Comparison of ENCODE assay signal across 36 mouse cellular contexts in genomic region chr14:54235825-54236540, GRCm38 (mm10). TPM values are rescaled to one million over a fixed set of nuclear protein-coding genes. Genes with fewer than 3 reads are reported as not detected.
DNase-seq lines count a peak whose midpoint lies in the region; ATAC-seq lines count a peak whose summit lies in the region.
"Had no signal": no experiment of that assay in that cellular context is flagged by ENCODE, and none has a peak within 500 bp of the region (broad histone marks: within the 10 kb centered on the region; RNA-seq: fewer than 3 reads in every experiment).

No protein-coding gene starts in this region.

- 0 out of 2 replicates have a peak overlapping the region, but pooled peaks have one; percentile 22 for H3K9ac ChIP-seq in forebrain, embryonic 13.5 days
- no peak overlapping the region for H3K9ac ChIP-seq in forebrain, embryonic 11.5 days (ENCODE audit: low read length)
- H3K9ac ChIP-seq: embryonic facial prominence, embryonic 12.5 days; heart, embryonic 12.5 days; hindbrain, embryonic 13.5 days; liver, embryonic 12.5 days; liver, postnatal 0 days; neural tube, embryonic 12.5 days had no signal

- ATAC-seq in forebrain, embryonic 13.5 days: no peak
- no peak for ATAC-seq in forebrain, embryonic 11.5 days (replicated peaks; ENCODE audit: low FRiP score)
- no peak for ATAC-seq in cerebellum, adult (ENCODE audit: insufficient number of reproducible peaks, low FRiP score, low TSS enrichment)
- ATAC-seq: CD4-positive, CD25-positive, alpha-beta regulatory T cell, adult 4 months; forebrain, embryonic 16.5 days; liver, embryonic 12.5 days; liver, postnatal 0 days had no signal

- no peak for DNase-seq in forebrain, embryonic 11.5 days (ENCODE audit: low spot score)
- DNase-seq in ovary, adult 18-20 months (ENCODE audit: low spot score): peak; percentile 69
- no peak for DNase-seq in ovary, postnatal 14 days (ENCODE audit: low spot score)
- DNase-seq in adrenal gland, adult 8-10 months: peak; percentile 74
- peak; percentile 32 for DNase-seq in induced T-regulatory cell, adult 2 months (ENCODE audit: low read depth)
- DNase-seq: cerebellum, adult 11-12 months; cerebellum, adult 9-11 months; embryo, embryonic 11 days; gastrocnemius, adult 2 months; gastrocnemius, postnatal 36 days; heart, adult 18-20 months; heart, postnatal 4 days; kidney, adult 2 months; layer of hippocampus, postnatal 36 days; left cerebral cortex, postnatal 4 days; liver, postnatal 0 days; lung, postnatal 36 days; spleen, adult 18-20 months had no signal

- H3K27ac ChIP-seq in forebrain, embryonic 13.5 days: no peak overlapping the region
- no peak overlapping the region for H3K27ac ChIP-seq in forebrain, embryonic 11.5 days (ENCODE audit: low read depth, low read length)
- H3K27ac ChIP-seq: embryonic facial prominence, embryonic 12.5 days; gastrocnemius, adult 2 months; hindbrain, embryonic 13.5 days; kidney, postnatal 0 days; liver, embryonic 12.5 days; midbrain, embryonic 12.5 days; neural tube, embryonic 12.5 days had no signal

- H3K27me3 ChIP-seq in forebrain, embryonic 13.5 days: no peaks in the 10 kb centered on the region
- H3K27me3 ChIP-seq in forebrain, embryonic 11.5 days (ENCODE audit: control insufficient read depth, insufficient read depth, low read length): no peaks in the 10 kb centered on the region
- H3K27me3 ChIP-seq: embryonic facial prominence, embryonic 12.5 days; heart, embryonic 12.5 days; hindbrain, embryonic 13.5 days; megakaryocyte, embryonic 14.5 days; midbrain, embryonic 12.5 days; neural tube, embryonic 12.5 days had no signal

- H3K4me2 ChIP-seq in forebrain, embryonic 13.5 days: no peak overlapping the region
- no peak overlapping the region for H3K4me2 ChIP-seq in forebrain, embryonic 11.5 days (ENCODE audit: low read depth, low read length, severe bottlenecking)
- H3K4me2 ChIP-seq: embryonic facial prominence, embryonic 12.5 days; heart, embryonic 12.5 days; hindbrain, embryonic 13.5 days; liver, embryonic 12.5 days; midbrain, embryonic 12.5 days; neural tube, embryonic 12.5 days had no signal

- peaks cover 29% of the 10 kb centered on the region for H3K36me3 ChIP-seq in forebrain, embryonic 13.5 days (ENCODE audit: poor library complexity, severe bottlenecking)
- peaks cover 1% of the 10 kb centered on the region; the same call in 1 of the 2 replicates for H3K36me3 ChIP-seq in forebrain, embryonic 11.5 days (ENCODE audit: control insufficient read depth, insufficient read depth, low read length)

- no peaks in the 10 kb centered on the region for H3K9me3 ChIP-seq in forebrain, embryonic 13.5 days (replicated peaks)
- no peaks in the 10 kb centered on the region for H3K9me3 ChIP-seq in forebrain, embryonic 11.5 days (ENCODE audit: control insufficient read depth, low read length)
- H3K9me3 ChIP-seq: embryonic facial prominence, embryonic 12.5 days; heart, embryonic 12.5 days; hindbrain, embryonic 13.5 days; liver, embryonic 12.5 days; megakaryocyte, embryonic 14.5 days; midbrain, embryonic 12.5 days; neural tube, embryonic 12.5 days had no signal

- WGBS in forebrain, embryonic 13.5 days: 77% methylated on average over 5 of the region's 5 CpGs
- WGBS in forebrain, embryonic 11.5 days: 91% methylated on average over 5 of the region's 5 CpGs

- no peak overlapping the region for H3K4me3 ChIP-seq in forebrain, embryonic 13.5 days
- no peak overlapping the region for H3K4me3 ChIP-seq in forebrain, embryonic 11.5 days (ENCODE audit: low read depth, low read length)
- H3K4me3 ChIP-seq: embryonic facial prominence, embryonic 12.5 days; gastrocnemius, adult 2 months; heart, embryonic 12.5 days; hindbrain, embryonic 13.5 days; liver, embryonic 12.5 days; megakaryocyte, embryonic 14.5 days; midbrain, embryonic 12.5 days; myocyte; neural tube, embryonic 12.5 days had no signal

- peaks cover 20% of the 10 kb centered on the region for H3K4me1 ChIP-seq in forebrain, embryonic 13.5 days
- H3K4me1 ChIP-seq in forebrain, embryonic 11.5 days (replicated peaks; ENCODE audit: control insufficient read depth, insufficient read depth, low read length): 0 out of 2 replicates have a peak, but pooled peaks cover 2% of the 10 kb centered on the region

RNA-seq across cellular contexts. Expression of gene Dad1, which starts 17.9 kb away (rescaled TPM):
- 281 and 283 TPM in 2 replicates for polyA plus RNA-seq in forebrain, embryonic 13.5 days (2015; fragmentation: Nextera tagmentation; extraction: Ambion mirVana)
- 233 and 240 TPM in 2 replicates for polyA plus RNA-seq in forebrain, embryonic 11.5 days (2014; fragmentation: Nextera tagmentation; extraction: Ambion mirVana)
- total RNA-seq in adrenal gland, adult 8-10 months (2022): 100 to 1,000 TPM; 387 to 496 (median 428) TPM

RNA-seq across cellular contexts. Expression of gene Abhd4, which starts 18.0 kb away (rescaled TPM):
- polyA plus RNA-seq in forebrain, embryonic 13.5 days (2015; fragmentation: Nextera tagmentation; extraction: Ambion mirVana): 46.1 and 51.3 TPM in 2 replicates
- polyA plus RNA-seq in forebrain, embryonic 11.5 days (2014; fragmentation: Nextera tagmentation; extraction: Ambion mirVana): 50.9 and 53.5 TPM in 2 replicates
- total RNA-seq in adrenal gland, adult 8-10 months (2022): 100 to 1,000 TPM; 810 to 947 (median 895) TPM

RNA-seq across cellular contexts. Expression of gene Olfr49, which starts 48.8 kb away (rescaled TPM):
- not detected in 2 replicates for polyA plus RNA-seq in forebrain, embryonic 13.5 days (2015; fragmentation: Nextera tagmentation; extraction: Ambion mirVana)
- not detected in 2 replicates for polyA plus RNA-seq in forebrain, embryonic 11.5 days (2014; fragmentation: Nextera tagmentation; extraction: Ambion mirVana)
- total RNA-seq in adrenal gland, adult 8-10 months (2022): under 1 TPM in 1 of 4 experiments, not detected in 3; 0.05 TPM
- total RNA-seq: gastrocnemius, adult 2 months; gastrocnemius, postnatal 36 days; heart, adult 18-20 months; heart, postnatal 4 days; layer of hippocampus, postnatal 36 days; left cerebral cortex, postnatal 4 days; midbrain, postnatal 0 days had no signal
- polyA plus RNA-seq: embryonic facial prominence, embryonic 12.5 days; forebrain, embryonic 16.5 days; heart, embryonic 12.5 days; heart, postnatal 0 days; hindbrain, embryonic 13.5 days; kidney, adult 2 months; kidney, postnatal 0 days; large intestine, adult 2 months; limb, embryonic 14.5 days; liver, embryonic 12.5 days; liver, postnatal 0 days; midbrain, embryonic 12.5 days; midbrain, postnatal 0 days; myocyte; neural tube, embryonic 12.5 days; stomach, embryonic 16.5 days had no signal

Comparison
In these comparisons a context has a peak if more than half of its experiments do, and no peak if none do; other contexts are left out.
1. DNase-seq: peak in ovary, adult 18-20 months (single experiment), adrenal gland, adult 8-10 months (single experiment) and induced T-regulatory cell, adult 2 months (single experiment); none in forebrain, embryonic 11.5 days (single experiment) and ovary, postnatal 14 days (single experiment).